Mouse (Mus musculus) liver, embryonic 14.5 days (tissue): Measurements from ENCODE around the gene Hnrnpa3.

Experiments used
- CTCF ChIP-seq: IDR thresholded peaks from 2 replicates; pipeline ENCODE4 v1.5.1; 2016; ENCODE audit warnings: antibody characterized with exemption, low read depth, control low read depth
- EP300 ChIP-seq: IDR thresholded peaks from 2 replicates; pipeline ENCODE4 v1.6.1; 2016; ENCODE audit warnings: antibody characterized with exemption, low read depth

- TF ChIP-seq CTCF (no peak), EP300 (no peak)
Observed at GRCm38 (mm10) chr2:75698007-75698406, 38.9 kb downstream of the Hnrnpa3 start.
